Mouse (Mus musculus): ENCODE measurements at regions not wholly inside any gene's neighbourhood (a gene's known extent, or its start where the extent isn't known, plus 50 kb on each side); places are given as distances from the start of the nearest gene placed in this dataset.

GRCm38 (mm10) chr10:117938717-117939116 lies 92.9 kb upstream of the Rap1b start:
- WGBS = 84% methylated on average over 8 of the region's 8 CpGs
- no peak for TF ChIP-seq POLR2A (IDR thresholded peaks at IDR 0.05; ENCODE audit: low read depth, low read length)
- TF ChIP-seq CTCF (IDR thresholded peaks at IDR 0.05; ENCODE audit: extremely low read depth, insufficient read depth, insufficient read length, insufficient replicate concordance) = no peak

GRCm38 (mm10) chr10:117940441-117941265 lies 94.8 kb upstream of the Rap1b start:
- Histone ChIP-seq H3K36me3 (ENCODE audit: control insufficient read depth, insufficient read depth, low read length) (no peaks in the 10 kb centered on the region), H3K27me3 (ENCODE audit: control insufficient read depth, insufficient read depth, low read length) (no peaks in the 10 kb centered on the region), H3K4me3 (ENCODE audit: extremely low read depth, insufficient read depth, insufficient read length) (no peak overlapping the region), H3K27ac (ENCODE audit: insufficient read depth, low read length) (peak overlapping the region; percentile 14; the same call in 1 of the 2 replicates), H3K4me1 (ENCODE audit: control insufficient read depth, insufficient read depth, insufficient read length) (peaks cover 20% of the 10 kb centered on the region)
- no peak for DNase-seq (ENCODE audit: low read depth in 1 of 2, low spot score in 2 of 2)
- 23% methylated on average over 10 of the region's 10 CpGs for WGBS
- TF ChIP-seq CTCF (IDR thresholded peaks at IDR 0.05; ENCODE audit: extremely low read depth, insufficient read depth, insufficient read length, insufficient replicate concordance) = no peak
- TF ChIP-seq POLR2A (IDR thresholded peaks at IDR 0.05; ENCODE audit: low read depth, low read length) = no peak

More at GRCm38 (mm10) chr10:117938717-117939116, 92.9 kb upstream of the Rap1b start:
- no peak for DNase-seq (ENCODE audit: low read depth in 1 of 2, low spot score in 2 of 2)
- H3K4me3 ChIP-seq (ENCODE audit: extremely low read depth, insufficient read depth, insufficient read length) = no peak overlapping the region
- no peaks in the 10 kb centered on the region for H3K36me3 ChIP-seq (ENCODE audit: control insufficient read depth, insufficient read depth, low read length)
- peaks cover 15% of the 10 kb centered on the region for H3K4me1 ChIP-seq (ENCODE audit: control insufficient read depth, insufficient read depth, insufficient read length)
- H3K27me3 ChIP-seq (ENCODE audit: control insufficient read depth, insufficient read depth, low read length) = no peaks in the 10 kb centered on the region
- no peak overlapping the region for H3K27ac ChIP-seq (ENCODE audit: insufficient read depth, low read length)

DNA sequence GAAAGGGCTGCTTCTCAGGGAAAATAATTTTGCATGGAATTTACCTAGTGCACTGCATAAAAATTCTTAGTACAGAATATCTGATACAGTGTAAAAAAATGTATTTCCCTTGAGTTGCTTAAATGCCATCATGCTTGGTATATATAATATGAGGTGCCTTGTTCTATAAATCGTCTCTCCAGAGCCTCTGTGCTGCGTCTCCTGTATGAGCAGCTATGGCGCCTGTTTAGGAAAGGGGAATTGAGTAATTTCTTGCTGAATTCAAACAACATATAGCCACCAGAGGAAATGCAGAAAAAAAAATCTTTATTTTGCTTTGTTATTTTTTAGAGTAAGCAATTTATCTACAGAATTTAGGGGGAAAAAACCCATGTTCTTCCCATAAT lies 95.4 kb upstream of the Rap1b start:
- H3K36me3 ChIP-seq (ENCODE audit: control insufficient read depth, insufficient read depth, low read length) = no peaks in the 10 kb centered on the region
- TF ChIP-seq POLR2A (IDR thresholded peaks at IDR 0.05; ENCODE audit: low read depth, low read length) (no peak), CTCF (IDR thresholded peaks at IDR 0.05; ENCODE audit: extremely low read depth, insufficient read depth, insufficient read length, insufficient replicate concordance) (no peak)
- H3K4me3 ChIP-seq (ENCODE audit: extremely low read depth, insufficient read depth, insufficient read length) = no peak overlapping the region
- peaks cover 20% of the 10 kb centered on the region for H3K4me1 ChIP-seq (ENCODE audit: control insufficient read depth, insufficient read depth, insufficient read length)
- no peaks in the 10 kb centered on the region for H3K27me3 ChIP-seq (ENCODE audit: control insufficient read depth, insufficient read depth, low read length)
- H3K27ac ChIP-seq (ENCODE audit: insufficient read depth, low read length) = no peak overlapping the region
- no peak for DNase-seq (ENCODE audit: low read depth in 1 of 2, low spot score in 2 of 2)
- WGBS = 39% methylated on average over 3 of the region's 3 CpGs

- Histone ChIP-seq H3K27ac (ENCODE audit: insufficient read depth, low read length) (peak overlapping the region; percentile 42; the same call in 1 of the 2 replicates), H3K4me1 (ENCODE audit: control insufficient read depth, insufficient read depth, insufficient read length) (peaks cover 20% of the 10 kb centered on the region), H3K27me3 (ENCODE audit: control insufficient read depth, insufficient read depth, low read length) (no peaks in the 10 kb centered on the region), H3K4me3 (ENCODE audit: extremely low read depth, insufficient read depth, insufficient read length) (no peak overlapping the region), H3K36me3 (ENCODE audit: control insufficient read depth, insufficient read depth, low read length) (no peaks in the 10 kb centered on the region)
- DNase-seq (ENCODE audit: low read depth in 1 of 2, low spot score in 2 of 2) = peak in 1 of 2 experiments; percentile 69
- WGBS = 63% methylated on average over 6 of the region's 6 CpGs
- TF ChIP-seq CTCF (IDR thresholded peaks at IDR 0.05; ENCODE audit: extremely low read depth, insufficient read depth, insufficient read length, insufficient replicate concordance) (no peak), POLR2A (IDR thresholded peaks at IDR 0.05; ENCODE audit: low read depth, low read length) (no peak)
Measured at GRCm38 (mm10) chr10:117943702-117944307, 98.0 kb upstream of the Rap1b start.

GRCm38 (mm10) chr10:117947191-117947590 lies 101.4 kb upstream of the Rap1b start:
- peaks cover 21% of the 10 kb centered on the region for H3K4me1 ChIP-seq (ENCODE audit: control insufficient read depth, insufficient read depth, insufficient read length)

GRCm38 (mm10) chr10:117947911-117948310 lies 102.1 kb upstream of the Rap1b start:
- TF ChIP-seq CTCF (IDR thresholded peaks at IDR 0.05; ENCODE audit: extremely low read depth, insufficient read depth, insufficient read length, insufficient replicate concordance) (no peak), POLR2A (IDR thresholded peaks at IDR 0.05; ENCODE audit: low read depth, low read length) (no peak)
- peak; percentile 25 to 75 for DNase-seq (ENCODE audit: low read depth in 1 of 2, low spot score in 2 of 2)
- Histone ChIP-seq H3K4me3 (ENCODE audit: extremely low read depth, insufficient read depth, insufficient read length) (no peak overlapping the region), H3K36me3 (ENCODE audit: control insufficient read depth, insufficient read depth, low read length) (no peaks in the 10 kb centered on the region), H3K27me3 (ENCODE audit: control insufficient read depth, insufficient read depth, low read length) (no peaks in the 10 kb centered on the region), H3K27ac (ENCODE audit: insufficient read depth, low read length) (peak overlapping the region; percentile 27; the same call in 1 of the 2 replicates), H3K4me1 (ENCODE audit: control insufficient read depth, insufficient read depth, insufficient read length) (peaks cover 22% of the 10 kb centered on the region)
- 56% methylated on average over 7 of the region's 7 CpGs for WGBS

More at GRCm38 (mm10) chr10:117947191-117947590, 101.4 kb upstream of the Rap1b start:
- Histone ChIP-seq H3K27me3 (ENCODE audit: control insufficient read depth, insufficient read depth, low read length) (no peaks in the 10 kb centered on the region), H3K4me3 (ENCODE audit: extremely low read depth, insufficient read depth, insufficient read length) (no peak overlapping the region), H3K27ac (ENCODE audit: insufficient read depth, low read length) (peak overlapping the region; percentile 27), H3K36me3 (ENCODE audit: control insufficient read depth, insufficient read depth, low read length) (no peaks in the 10 kb centered on the region)
- TF ChIP-seq CTCF (IDR thresholded peaks at IDR 0.05; ENCODE audit: extremely low read depth, insufficient read depth, insufficient read length, insufficient replicate concordance) (no peak), POLR2A (IDR thresholded peaks at IDR 0.05; ENCODE audit: low read depth, low read length) (no peak)
- WGBS = 74% methylated on average over 13 of the region's 13 CpGs
- no peak for DNase-seq (ENCODE audit: low read depth in 1 of 2, low spot score in 2 of 2)
